Mouse (Mus musculus): ENCODE results near the gene Ifnlr1.

The Ifnlr1 gene

GRCm38 (mm10) chr4:135744726-135745448 is 58.8 kb downstream of the Ifnlr1 start:
- DNase-seq, result peak in 1 of 2 experiments; percentile 21

- DNase-seq, result no peak
Observed at GRCm38 (mm10) chr4:135745613-135746012, 59.5 kb downstream of the Ifnlr1 start.

GRCm38 (mm10) chr4:135750896-135751295 is 64.8 kb downstream of the Ifnlr1 start:
- no peak for DNase-seq

- no peak for DNase-seq
Observed at GRCm38 (mm10) chr4:135752106-135752778, 66.2 kb downstream of the Ifnlr1 start.

GRCm38 (mm10) chr4:135752779-135753164 is 66.7 kb downstream of the Ifnlr1 start:
- no peak for DNase-seq

All from kidney, postnatal 4 days (tissue).